8 mouse cellular contexts compared by ENCODE assay signal in genomic region chr19:44725951-44726791, GRCm38 (mm10). TPM values are rescaled to one million over a fixed set of nuclear protein-coding genes. Genes with fewer than 3 reads are reported as not detected.
DNase-seq lines count a peak whose midpoint lies in the region; ATAC-seq and TF ChIP-seq lines count a peak whose summit lies in the region.

No protein-coding gene starts in this region.

- peak overlapping the region; percentile 75 for H3K4me3 ChIP-seq in gastrocnemius, adult 2 months
- peak overlapping the region; percentile 74 for H3K4me3 ChIP-seq in ES-Bruce4 (ENCODE audit: low read depth, low read length)
- peak overlapping the region; percentile 44 for H3K4me3 ChIP-seq in embryonic facial prominence, embryonic 11.5 days (ENCODE audit: low read depth, low read length)
- H3K4me3 ChIP-seq in hindbrain, embryonic 11.5 days (ENCODE audit: low read depth, low read length), result peak overlapping the region; percentile 46

- no peaks in the 10 kb centered on the region for H3K36me3 ChIP-seq in ES-Bruce4 (ENCODE audit: control insufficient read depth, insufficient read depth, low read length, poor library complexity, severe bottlenecking)
- no peaks in the 10 kb centered on the region for H3K36me3 ChIP-seq in embryonic facial prominence, embryonic 11.5 days (replicated peaks; ENCODE audit: control insufficient read depth, insufficient read depth, low read depth, low read length)
- no peaks in the 10 kb centered on the region for H3K36me3 ChIP-seq in hindbrain, embryonic 11.5 days (ENCODE audit: control insufficient read depth, insufficient read depth, low read length)

- peak overlapping the region; percentile 98 for H3K9ac ChIP-seq in ES-Bruce4 (ENCODE audit: low read depth, poor library complexity, severe bottlenecking)
- peak overlapping the region; percentile 73 for H3K9ac ChIP-seq in embryonic facial prominence, embryonic 11.5 days (replicated peaks; ENCODE audit: low read length)
- H3K9ac ChIP-seq in hindbrain, embryonic 11.5 days (ENCODE audit: low read depth, low read length), result peak overlapping the region; percentile 85

- H3K27ac ChIP-seq in gastrocnemius, adult 2 months, result peak overlapping the region; percentile 75
- H3K27ac ChIP-seq in ES-Bruce4 (ENCODE audit: insufficient read depth, low read length), result no peak overlapping the region
- no peak overlapping the region for H3K27ac ChIP-seq in embryonic facial prominence, embryonic 11.5 days (replicated peaks; ENCODE audit: low read depth, low read length)
- 0 out of 2 replicates have a peak overlapping the region, but pooled peaks have one; percentile 62 for H3K27ac ChIP-seq in hindbrain, embryonic 11.5 days (ENCODE audit: low read depth, low read length)

- peak overlapping the region; percentile 71 for H3K4me2 ChIP-seq in embryonic facial prominence, embryonic 11.5 days (ENCODE audit: low read depth, low read length)
- H3K4me2 ChIP-seq in hindbrain, embryonic 11.5 days (replicated peaks; ENCODE audit: low read depth, low read length), result peak overlapping the region; percentile 84

- no peak for TF ChIP-seq EP300 in ES-Bruce4 (IDR thresholded peaks at IDR 0.05; ENCODE audit: insufficient read depth, low read depth, low read length)

- DNase-seq in gastrocnemius, adult 2 months, result peak; percentile 35
- DNase-seq in gastrocnemius, adult 8-10 months (ENCODE audit: low spot score in 2 of 2), result no peak
- peak; percentile 67 for DNase-seq in embryonic facial prominence, embryonic 11.5 days (ENCODE audit: low spot score)
- DNase-seq in hindbrain, embryonic 11.5 days (ENCODE audit: low spot score), result peak; percentile 74
- peak; percentile 38 for DNase-seq in liver
- peak; percentile 77 for DNase-seq in retina, postnatal 1 day

- H3K9me3 ChIP-seq in ES-Bruce4 (replicated peaks; ENCODE audit: control insufficient read depth, insufficient read depth, low read length, poor library complexity, severe bottlenecking), result no peaks in the 10 kb centered on the region
- no peaks in the 10 kb centered on the region for H3K9me3 ChIP-seq in embryonic facial prominence, embryonic 11.5 days (replicated peaks; ENCODE audit: control insufficient read depth, low read length)
- no peaks in the 10 kb centered on the region for H3K9me3 ChIP-seq in hindbrain, embryonic 11.5 days (ENCODE audit: control insufficient read depth, low read length)

- TF ChIP-seq CTCF in gastrocnemius, adult 2 months (IDR thresholded peaks at IDR 0.05), result no peak
- no peak for TF ChIP-seq CTCF in ES-Bruce4 (IDR thresholded peaks at IDR 0.05; ENCODE audit: low read depth, low read length)

- no peak for TF ChIP-seq POLR2A in ES-Bruce4 (IDR thresholded peaks at IDR 0.05; ENCODE audit: insufficient read depth, low read length)

- intact Hi-C loops in gastrocnemius, adult 2 months (cut with DNase I), result no loop called here

- H3K27me3 ChIP-seq in ES-Bruce4 (ENCODE audit: control insufficient read depth, insufficient read depth, low read length, poor library complexity, severe bottlenecking), result peaks cover 4% of the 10 kb centered on the region; the same call in 1 of the 2 replicates
- H3K27me3 ChIP-seq in embryonic facial prominence, embryonic 11.5 days (ENCODE audit: control insufficient read depth, insufficient read depth, low read length), result peaks cover 29% of the 10 kb centered on the region
- peaks cover 63% of the 10 kb centered on the region for H3K27me3 ChIP-seq in hindbrain, embryonic 11.5 days (ENCODE audit: control insufficient read depth, insufficient read depth, low read length)

- no peaks in the 10 kb centered on the region for H3K4me1 ChIP-seq in ES-Bruce4 (ENCODE audit: control insufficient read depth, insufficient read depth, low read length)
- no peaks in the 10 kb centered on the region; the same call in none of the 2 replicates for H3K4me1 ChIP-seq in embryonic facial prominence, embryonic 11.5 days (ENCODE audit: control insufficient read depth, insufficient read depth, low read length)
- H3K4me1 ChIP-seq in hindbrain, embryonic 11.5 days (replicated peaks; ENCODE audit: control insufficient read depth, insufficient read depth, low read length), result no peaks in the 10 kb centered on the region; the same call in 1 of the 2 replicates

- ATAC-seq in embryonic facial prominence, embryonic 11.5 days (replicated peaks; ENCODE audit: insufficient number of reproducible peaks, low FRiP score, low TSS enrichment, low read depth), result 0 out of 2 replicates have a peak, but pooled peaks have one; percentile 61
- peak; percentile 65; the same call in 1 of the 2 replicates for ATAC-seq in hindbrain, embryonic 11.5 days (ENCODE audit: low FRiP score)
- no peak for ATAC-seq in inflammation-experienced regulatory T-cells, adult 6 months

- under 1% methylated on average over 55 of the region's 55 CpGs for WGBS in embryonic facial prominence, embryonic 11.5 days
- WGBS in hindbrain, embryonic 11.5 days, result under 1% methylated on average over 53 of the region's 55 CpGs

RNA-seq across cellular contexts. Expression of gene Pax2, which starts 29.7 kb away (rescaled TPM):
- not detected for total RNA-seq in gastrocnemius, adult 2 months (2021)
- total RNA-seq in gastrocnemius, adult 8-10 months (2022), result not detected
- polyA plus RNA-seq in ES-Bruce4 (2011; ENCODE audit: insufficient read depth, insufficient read length, low read depth, missing spikeins), result not detected in 2 replicates
- 0.90 and 1.1 TPM in 2 replicates for polyA plus RNA-seq in embryonic facial prominence, embryonic 11.5 days (2014; fragmentation: Nextera tagmentation; extraction: Ambion mirVana)
- 9.3 and 11.1 TPM in 2 replicates for polyA plus RNA-seq in hindbrain, embryonic 11.5 days (2014; fragmentation: Nextera tagmentation; extraction: Ambion mirVana)
- not detected for polyA plus RNA-seq in inflammation-experienced regulatory T-cells, adult 6 months (2017; shearing (Covaris generic))

Comparison
In these comparisons a context has a peak if more than half of its experiments do, and no peak if none do; other contexts are left out.
1. DNase-seq: peak in gastrocnemius, adult 2 months (single experiment), embryonic facial prominence, embryonic 11.5 days (single experiment), hindbrain, embryonic 11.5 days (single experiment), liver (single experiment) and retina, postnatal 1 day (single experiment); none in gastrocnemius, adult 8-10 months (0 of 2).
2. H3K27ac ChIP-seq: peak in gastrocnemius, adult 2 months (single experiment) and hindbrain, embryonic 11.5 days (single experiment); none in ES-Bruce4 (single experiment) and embryonic facial prominence, embryonic 11.5 days (single experiment).
3. Peak in every context shown above with its lines, with median percentiles within 50 percentile points of each other: H3K4me3 ChIP-seq and H3K9ac ChIP-seq.